Mouse (Mus musculus) T-helper 1 cell (primary cell): ENCODE results near the gene Grpel1.

Experiments
- in situ Hi-C: fragments of 300-600 bp; cut with MboI, MseI; formaldehyde crosslinking; loops from one replicate; pipeline ENCODE4 v1.15.1; 2025; ENCODE audit warnings: high pct_unique_total_duplicates

Gene Grpel1

DNA sequence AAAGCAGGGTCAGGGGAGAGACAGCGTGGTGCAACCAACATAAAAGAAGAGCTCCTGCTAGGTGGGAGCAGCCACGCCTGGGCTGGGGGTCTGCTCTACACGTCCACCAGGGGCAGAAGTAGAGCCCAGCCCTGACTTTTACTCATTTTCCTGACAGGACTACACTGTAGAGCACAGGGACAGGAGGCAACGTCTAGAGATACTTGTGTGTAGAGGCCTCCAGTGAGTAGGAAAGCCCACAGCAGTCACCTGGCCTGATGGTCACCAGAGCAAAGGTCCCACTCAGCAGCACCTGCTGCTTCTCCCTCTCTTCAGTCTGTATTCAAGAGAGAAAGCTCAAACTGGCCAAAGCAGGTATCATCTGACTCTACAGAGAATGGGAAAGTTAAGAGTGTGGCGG, 40.8 kb downstream of the Grpel1 start:
- in situ Hi-C loops: no loop called here

DNA sequence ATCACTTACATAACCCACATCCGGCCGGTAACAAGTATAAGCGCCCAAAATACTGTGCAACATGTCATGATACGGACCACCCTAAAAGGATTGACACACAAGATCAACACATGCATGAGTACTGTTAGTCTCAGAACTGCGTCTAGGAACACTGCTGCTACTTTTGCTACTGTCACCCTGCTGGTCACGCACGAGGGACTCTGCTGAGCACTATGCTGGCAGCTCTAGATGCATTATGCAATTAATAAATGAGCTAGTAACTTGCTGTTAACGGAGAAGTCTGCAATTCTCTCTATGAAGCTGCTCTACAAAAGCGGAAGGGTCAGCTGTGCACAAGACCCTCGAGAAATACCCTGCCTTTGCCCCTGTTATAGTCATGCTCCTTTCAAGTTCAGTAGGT, 43.6 kb downstream of the Grpel1 start:
- in situ Hi-C loops: no loop called here

DNA sequence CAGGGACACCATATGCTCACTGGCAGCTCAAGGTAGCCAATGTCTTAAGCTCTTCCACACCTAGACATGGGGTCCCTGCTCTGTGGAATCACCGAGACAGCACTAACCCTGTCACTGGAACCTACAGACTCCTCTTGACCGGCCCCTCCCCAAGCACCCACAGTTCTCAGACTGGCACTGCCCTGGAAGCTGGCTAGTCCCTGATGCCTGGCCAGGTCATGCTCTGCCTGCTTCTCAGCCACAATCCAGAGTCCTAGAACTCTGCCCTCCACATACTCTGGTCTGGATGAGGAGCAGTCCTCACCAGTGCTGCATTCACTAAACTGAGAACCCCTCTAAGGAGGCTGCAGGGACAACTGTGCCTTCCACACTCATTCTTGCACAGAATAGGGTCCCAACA, 46.2 kb downstream of the Grpel1 start:
- in situ Hi-C loops: no loop called here

DNA sequence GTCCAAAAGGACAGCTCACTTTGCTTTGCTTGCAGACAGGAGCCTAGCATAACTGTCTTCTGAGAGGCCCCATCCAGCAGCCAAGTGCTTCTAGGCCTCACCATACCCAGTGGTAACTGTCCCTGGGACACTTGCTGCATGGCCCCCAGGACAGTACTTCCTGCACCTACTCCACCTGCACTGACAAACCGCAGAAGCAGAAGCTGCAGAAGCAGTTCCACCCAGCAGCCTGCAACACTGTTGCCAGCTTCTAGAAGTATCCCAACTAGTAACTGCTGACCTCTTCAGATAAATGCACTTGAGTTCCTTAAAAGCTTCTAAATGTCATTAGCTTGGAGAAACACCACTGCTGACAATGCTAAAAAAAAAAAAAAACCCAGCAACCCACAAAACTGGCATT, 50.3 kb downstream of the Grpel1 start:
- in situ Hi-C loops: no loop called here

DNA sequence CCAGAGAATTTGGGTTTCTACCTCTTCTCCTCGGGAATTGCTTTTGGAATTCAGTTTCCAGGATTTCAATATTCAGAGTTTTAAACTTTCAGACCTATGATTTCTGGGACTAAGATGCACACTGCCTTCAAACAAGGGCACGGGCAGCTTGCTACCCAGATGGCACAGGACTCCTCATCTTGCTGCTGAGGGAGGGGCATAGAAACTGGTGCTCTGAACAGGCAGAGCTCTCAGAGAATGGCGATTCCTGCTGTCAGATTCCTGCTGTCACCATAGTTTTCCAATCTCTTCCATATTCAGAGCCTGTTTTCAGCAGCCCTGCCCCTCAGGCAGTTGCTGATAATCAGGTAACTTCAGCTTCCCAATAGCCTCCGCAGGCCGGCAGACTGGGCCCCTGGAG, 50.8 kb downstream of the Grpel1 start:
- in situ Hi-C loops: no loop called here

DNA sequence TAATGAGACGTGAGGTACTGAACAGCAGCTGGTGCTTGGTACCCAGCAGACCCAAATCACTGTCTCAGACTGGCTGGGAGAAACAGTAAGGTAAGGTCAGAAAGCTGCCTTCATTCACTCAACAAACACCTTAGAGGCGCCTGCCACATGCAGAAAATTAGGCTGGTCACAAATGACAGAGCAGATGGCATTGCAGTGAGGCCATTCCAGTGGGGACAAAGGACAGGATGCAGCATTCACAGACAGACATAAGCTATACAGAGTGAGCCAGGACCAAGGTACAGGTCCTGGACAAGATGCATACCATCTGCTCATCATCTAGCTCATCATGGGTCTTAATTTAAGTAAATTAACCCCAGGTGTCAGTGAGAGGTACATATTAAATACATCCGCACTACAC, 52.8 kb downstream of the Grpel1 start:
- in situ Hi-C loops: no loop called here

DNA sequence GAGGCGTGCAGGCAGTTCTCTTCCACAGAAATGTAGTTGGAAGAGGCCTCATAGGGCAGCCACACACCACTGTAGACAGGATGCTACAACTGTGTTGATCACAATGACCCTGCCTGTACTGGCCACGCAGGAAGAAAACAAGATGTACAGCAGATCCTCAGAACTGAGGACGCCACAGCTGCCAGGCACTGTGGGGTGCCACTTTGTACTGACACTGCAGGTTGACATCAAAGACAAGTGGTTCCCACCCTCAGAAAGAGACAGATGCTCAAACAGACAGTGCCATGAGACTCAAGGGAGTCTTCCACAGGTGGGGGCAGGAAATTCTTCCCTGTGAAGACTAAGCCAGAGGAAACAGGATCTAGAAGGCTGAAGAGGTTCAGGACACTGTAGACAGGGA, 55.0 kb downstream of the Grpel1 start:
- in situ Hi-C loops: no loop called here

DNA sequence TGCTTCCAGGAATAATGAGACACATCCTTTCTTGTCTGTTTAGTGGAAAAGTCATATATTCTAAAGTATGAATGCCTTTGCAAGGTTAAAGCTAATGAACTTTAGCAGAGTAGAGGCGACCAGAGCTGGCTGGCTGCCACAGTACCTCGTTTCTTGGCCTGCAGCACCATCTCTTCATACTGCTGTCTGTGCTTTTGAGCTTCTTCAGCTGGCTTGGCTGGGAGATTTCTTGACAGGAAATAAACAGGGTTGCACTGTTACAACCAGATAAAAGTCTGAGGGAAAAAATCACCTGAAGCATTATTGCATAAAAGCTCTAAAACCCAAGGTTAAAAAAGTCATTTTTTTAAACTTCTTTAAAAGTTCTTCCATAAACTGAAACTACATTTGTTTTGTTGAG, 58.0 kb downstream of the Grpel1 start:
- in situ Hi-C loops: no loop called here

DNA sequence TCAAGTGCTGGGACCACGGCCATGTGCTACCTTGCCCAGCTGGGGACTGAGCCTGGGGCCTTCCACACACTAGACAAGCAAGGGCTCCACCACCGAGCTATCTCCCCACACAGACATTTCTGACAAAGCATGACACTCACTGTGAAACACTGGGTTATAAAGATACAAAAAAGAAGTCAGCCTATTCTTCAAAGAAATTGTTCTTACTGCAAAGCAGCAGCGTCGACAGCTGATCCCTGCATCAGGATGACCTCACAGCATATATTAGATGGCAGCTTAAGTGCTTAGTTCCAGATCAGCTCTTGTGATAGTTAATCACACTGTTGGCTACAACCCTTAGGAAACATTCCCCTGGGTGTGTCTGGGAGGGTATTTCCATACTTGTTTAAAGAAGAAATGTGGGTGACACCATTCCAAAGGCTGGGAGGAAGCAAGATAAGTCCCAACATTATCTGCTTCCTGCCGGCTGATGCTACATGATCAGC, 58.5 kb downstream of the Grpel1 start:
- in situ Hi-C loops: no loop called here
